Mouse (Mus musculus) heart, embryonic 14.5 days (tissue): ENCODE measurements around the gene Tmbim1. TPM values are rescaled to one million over a fixed set of nuclear protein-coding genes. Genes with fewer than 3 reads are reported as not detected.
"Not testable (repeated sequence)": the region's sequence is repeated elsewhere in the genome, so short reads cannot be mapped to it uniquely, and the experiment has no call there.

Experiments
- ATAC-seq: fragments of 200-750 bp; cut with Nextera tagmentation; 2 replicates; pipeline ENCODE4 v1.8.0; 2017; ENCODE audit warnings: low read depth, moderate TSS enrichment; ENCODE audit not compliant: insufficient number of reproducible peaks, insufficient read depth, low FRiP score
- H3K27ac ChIP-seq, 2 experiments: fragments of 200-500 bp in 1 of 2; fragments of 300-500 bp in 1 of 2; sonication (generic) in 1 of 2; replicated peaks in 1 of 2; 2 replicates each; pipeline ENCODE4 v1.5.1; 2012 to 2014; ENCODE audit warnings: low read depth in 2 of 2, low read length in 2 of 2, control low read depth in 1 of 2, mild to moderate bottlenecking in 1 of 2, mixed read lengths in 1 of 2; ENCODE audit not compliant: control insufficient read depth in 1 of 2, insufficient read depth in 1 of 2
- H3K27me3 ChIP-seq: fragments of 300-500 bp; sonication (generic); 2 replicates; pipeline ENCODE4 v1.6.1; 2014; ENCODE audit warnings: mild to moderate bottlenecking, low read length, control low read depth; ENCODE audit not compliant: control insufficient read depth, insufficient read depth
- H3K36me3 ChIP-seq: fragments of 300-500 bp; sonication (generic); 2 replicates; pipeline ENCODE4 v1.6.1; 2014; ENCODE audit warnings: mild to moderate bottlenecking, control low read depth, low read length, mixed read lengths; ENCODE audit not compliant: control insufficient read depth, insufficient read depth
- H3K4me1 ChIP-seq, 2 experiments: fragments of 200-500 bp in 1 of 2; fragments of 300-500 bp in 1 of 2; sonication (generic) in 1 of 2; 2 replicates each; pipeline ENCODE4 v1.6.1; 2012 to 2014; ENCODE audit warnings: low read length in 2 of 2, control low read depth in 1 of 2, mixed read lengths in 1 of 2; ENCODE audit not compliant: control insufficient read depth in 2 of 2, insufficient read depth in 2 of 2
- H3K4me2 ChIP-seq: fragments of 300-500 bp; sonication (generic); 2 replicates; pipeline ENCODE4 v1.6.1; 2014; ENCODE audit warnings: mild to moderate bottlenecking, low read length
- H3K4me3 ChIP-seq, 2 experiments: fragments of 200-500 bp in 1 of 2; fragments of 300-500 bp in 1 of 2; sonication (generic) in 1 of 2; 2 replicates each; pipeline ENCODE4 v1.5.1; 2012 to 2014; ENCODE audit warnings: low read length in 2 of 2, mild to moderate bottlenecking in 2 of 2, control low read depth in 1 of 2, low read depth in 1 of 2, moderate library complexity in 1 of 2; ENCODE audit not compliant: control insufficient read depth in 1 of 2, insufficient read depth in 1 of 2
- H3K9ac ChIP-seq: fragments of 300-500 bp; sonication (generic); 2 replicates; pipeline ENCODE4 v1.6.1; 2014; ENCODE audit warnings: mild to moderate bottlenecking, low read length
- H3K9me3 ChIP-seq: fragments of 300-500 bp; sonication (generic); 2 replicates; pipeline ENCODE4 v1.6.1; 2016; ENCODE audit warnings: low read length, control low read depth; ENCODE audit not compliant: control insufficient read depth
- WGBS: fragments of 180-500 bp; shearing (Covaris S2); extraction: QIAGEN DNeasy Blood & Tissue Kit; methylation state at CpG from one replicate; pipeline ENCODE4 v1.1.7; 2014; 5-methylcytosine and 5-hydroxymethylcytosine counted together
- polyA plus RNA-seq: library from polyadenylated mRNA; unstranded; fragments of >200 nt; fragmentation: Nextera tagmentation; extraction: Ambion mirVana; gene quantifications from 2 replicates; pipeline ENCODE4 v1.2.1, GENCODE M21; 2014

Gene Tmbim1
- polyA plus RNA-seq, 1 experiment from 2014 or later = 40.5 TPM

DNA sequence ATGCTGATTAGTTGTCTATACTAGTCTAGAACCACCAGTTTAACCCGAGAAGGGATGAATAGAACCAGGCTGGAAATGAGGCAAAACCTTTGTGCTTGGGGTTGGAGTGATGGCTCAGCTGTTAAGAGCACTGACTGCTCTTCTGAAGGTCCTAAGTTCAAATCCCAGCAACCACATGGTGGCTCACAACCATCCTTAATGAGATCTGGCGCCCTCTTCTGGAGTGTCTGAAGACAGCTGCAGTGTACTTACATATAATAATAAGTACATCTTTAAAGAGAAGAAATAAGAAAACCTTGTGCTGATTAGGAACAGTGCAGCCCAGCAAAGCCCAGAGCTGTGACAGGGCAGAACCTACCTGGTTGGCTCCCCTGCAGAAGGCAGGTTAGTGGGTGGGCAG lies 21.5 kb upstream of the Tmbim1 start:
- not testable (repeated sequence) for ATAC-seq, H3K4me2 ChIP-seq, H3K27me3 ChIP-seq, H3K4me3 ChIP-seq, H3K36me3 ChIP-seq, H3K9me3 ChIP-seq, H3K9ac ChIP-seq, H3K27ac ChIP-seq
- peaks cover 16 to 26% of the 10 kb centered on the region in 2 experiments for H3K4me1 ChIP-seq
- WGBS = 79% methylated on average over 2 of the region's 2 CpGs

DNA sequence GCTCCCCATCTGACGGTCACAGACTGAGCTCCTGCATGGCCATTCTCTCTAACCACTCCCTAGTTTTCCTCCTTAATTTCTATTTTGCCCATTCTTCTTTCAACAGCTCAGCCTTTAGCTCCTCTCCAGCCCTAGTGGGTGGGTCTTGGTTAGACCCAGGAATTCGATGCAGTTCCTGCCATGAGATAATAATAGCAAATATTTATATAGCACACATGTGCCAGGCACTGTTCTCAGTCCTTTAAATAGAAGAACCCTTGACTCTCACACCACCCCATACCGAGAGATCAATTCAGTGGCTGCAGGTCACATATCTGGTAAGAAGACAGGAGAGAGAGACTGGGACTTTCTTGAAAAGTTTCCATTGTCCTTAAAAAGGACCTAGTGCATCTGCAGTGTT lies 16.0 kb upstream of the Tmbim1 start:
- ATAC-seq = no peak; the same call in 1 of the 2 replicates
- Histone ChIP-seq H3K9me3 (no peaks in the 10 kb centered on the region), H3K27me3 (no peaks in the 10 kb centered on the region)

DNA sequence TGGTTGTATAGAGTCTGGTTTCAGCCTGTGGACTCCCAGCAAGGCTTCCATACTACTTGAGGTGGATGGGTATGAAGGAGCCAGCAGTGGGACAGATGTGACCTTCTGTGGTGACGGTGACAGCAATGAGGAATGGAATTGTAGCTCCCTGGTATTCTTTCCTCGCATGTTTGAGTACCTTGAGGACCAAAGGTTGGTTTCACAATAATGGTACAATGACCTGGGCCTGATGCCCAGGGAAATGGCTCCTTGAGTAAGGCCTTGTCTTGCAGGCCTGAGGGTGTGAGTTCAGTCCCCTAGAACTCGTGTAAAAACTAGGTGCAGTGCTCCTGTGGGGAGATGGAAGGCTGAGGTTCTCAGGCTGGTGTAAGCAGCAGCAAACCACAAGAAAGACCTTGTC lies 13.3 kb upstream of the Tmbim1 start:
- ATAC-seq = no peak
- H3K27me3 ChIP-seq = no peaks in the 10 kb centered on the region
- H3K36me3 ChIP-seq = no peaks in the 10 kb centered on the region
- peaks cover 8 to 16% of the 10 kb centered on the region in 2 experiments for H3K4me1 ChIP-seq
- H3K9me3 ChIP-seq = no peaks in the 10 kb centered on the region
- H3K4me2 ChIP-seq = no peak overlapping the region
- H3K4me3 ChIP-seq = no peak overlapping the region
- H3K9ac ChIP-seq = no peak overlapping the region
- WGBS = 88% methylated on average over 3 of the region's 3 CpGs
- H3K27ac ChIP-seq = no peak overlapping the region

More for the DNA sequence above, 16.0 kb upstream of the Tmbim1 start:
- Histone ChIP-seq H3K9ac (no peak overlapping the region), H3K4me2 (no peak overlapping the region), H3K27ac (peak overlapping the region; percentile 57 to 65), H3K36me3 (no peaks in the 10 kb centered on the region), H3K4me3 (no peak overlapping the region), H3K4me1 (peaks cover 8 to 16% of the 10 kb centered on the region in 2 experiments)
- 30% methylated on average over 3 of the region's 3 CpGs for WGBS

DNA sequence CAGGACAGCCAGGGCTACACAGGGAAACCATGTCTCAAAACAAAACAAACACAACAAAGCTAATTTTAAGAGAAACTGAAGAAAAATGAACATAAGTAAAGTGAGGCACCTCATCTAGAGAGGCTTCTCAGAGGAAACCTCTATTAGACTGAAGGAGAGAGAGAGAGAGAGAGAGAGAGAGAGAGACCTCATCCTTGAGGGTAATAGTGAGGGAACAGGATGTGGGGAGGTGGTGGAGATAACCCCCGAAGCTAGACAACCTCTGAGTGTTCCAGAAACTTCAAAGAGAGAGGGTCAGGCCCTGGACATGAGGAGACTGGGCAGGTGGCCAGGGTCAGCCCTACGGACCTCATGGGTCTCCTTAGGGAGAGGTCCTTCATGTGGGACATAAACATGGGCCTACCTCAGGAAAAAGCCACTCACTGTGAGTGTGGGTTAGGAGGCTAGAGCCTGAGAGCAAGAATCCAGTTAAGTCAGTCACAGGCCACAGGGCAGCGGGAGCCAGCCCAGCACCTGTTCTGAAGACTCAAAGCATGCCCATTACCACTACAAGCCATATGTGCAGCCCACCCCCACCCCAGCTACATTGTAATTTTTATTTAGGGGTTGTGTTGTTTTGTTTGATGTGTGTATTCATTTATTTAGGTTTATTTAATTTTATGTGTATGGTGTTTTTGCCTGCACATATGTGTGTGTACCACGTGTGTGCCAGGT lies 10.8 kb upstream of the Tmbim1 start:
- Histone ChIP-seq H3K27ac (no peak overlapping the region), H3K36me3 (no peaks in the 10 kb centered on the region), H3K4me3 (no peak overlapping the region), H3K9ac (no peak overlapping the region), H3K4me2 (no peak overlapping the region), H3K27me3 (no peaks in the 10 kb centered on the region), H3K4me1 (peaks cover 11 to 16% of the 10 kb centered on the region in 2 experiments), H3K9me3 (no peaks in the 10 kb centered on the region)
- 69% methylated on average over 4 of the region's 4 CpGs for WGBS
- ATAC-seq = no peak

DNA sequence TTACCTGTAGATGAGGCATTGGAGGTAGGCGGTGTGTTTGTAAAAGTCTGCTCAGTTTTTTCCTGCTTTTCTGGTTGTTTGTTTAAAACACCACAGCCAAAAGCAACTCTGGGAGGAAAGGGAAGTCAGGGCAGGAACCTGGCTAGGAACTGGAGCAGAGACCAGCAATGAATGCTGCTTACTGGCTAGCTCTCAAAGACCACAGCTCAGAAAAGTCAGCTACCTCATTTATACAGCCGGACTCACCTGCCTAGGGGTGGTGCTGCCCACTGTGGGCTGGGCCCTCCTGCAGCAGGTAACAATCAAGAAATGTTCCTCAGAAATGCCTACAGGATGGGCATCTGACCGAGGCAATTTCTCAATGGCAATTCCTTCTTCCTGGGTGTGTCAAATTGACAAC lies 9.4 kb upstream of the Tmbim1 start:
- no peak overlapping the region for H3K27ac ChIP-seq
- no peaks in the 10 kb centered on the region for H3K27me3 ChIP-seq
- no peaks in the 10 kb centered on the region for H3K9me3 ChIP-seq
- no peak for ATAC-seq
- H3K4me2 ChIP-seq = no peak overlapping the region
- no peak overlapping the region for H3K9ac ChIP-seq
- H3K4me3 ChIP-seq = no peak overlapping the region
- H3K4me1 ChIP-seq = peaks cover 12 to 17% of the 10 kb centered on the region in 2 experiments
- 76% methylated on average over 3 of the region's 3 CpGs for WGBS
- H3K36me3 ChIP-seq = no peaks in the 10 kb centered on the region

DNA sequence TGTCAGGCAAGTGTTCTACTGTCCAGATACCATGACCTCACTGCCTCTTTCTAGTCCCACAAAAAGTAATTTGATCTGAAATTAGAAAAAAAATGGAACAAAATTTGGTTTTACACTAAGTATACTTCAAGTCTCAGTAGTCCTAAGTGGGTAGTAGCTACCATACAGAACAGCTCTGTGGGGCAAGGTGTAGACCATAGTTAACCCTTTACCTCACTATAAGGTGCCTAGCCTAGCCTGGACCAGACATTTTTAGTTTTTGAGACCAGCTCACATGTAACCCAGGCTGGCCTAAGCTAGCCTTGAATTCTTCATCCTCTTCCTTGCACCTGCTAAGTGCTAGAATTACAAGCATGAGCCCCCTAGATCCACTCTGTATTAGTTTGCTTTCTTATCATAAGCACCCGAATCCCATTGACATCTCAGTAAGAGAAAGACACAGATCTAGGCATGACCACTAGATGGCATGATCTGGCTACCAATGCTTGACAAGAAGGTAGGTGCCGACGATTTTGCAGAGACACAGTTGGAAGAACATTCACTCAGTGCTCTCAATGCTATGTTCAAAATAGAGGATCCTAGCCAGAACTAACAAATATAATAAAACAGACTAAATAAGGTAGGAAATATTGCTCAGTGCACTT lies 7.7 kb upstream of the Tmbim1 start:
- H3K27ac ChIP-seq = peak overlapping the region; percentile 16 to 41; a peak in 2 of 4 replicates
- no peaks in the 10 kb centered on the region for H3K9me3 ChIP-seq
- 2% methylated on average over 3 of the region's 3 CpGs for WGBS
- no peak overlapping the region for H3K4me3 ChIP-seq
- no peaks in the 10 kb centered on the region for H3K27me3 ChIP-seq
- H3K4me2 ChIP-seq = no peak overlapping the region
- no peak for ATAC-seq
- no peaks in the 10 kb centered on the region for H3K36me3 ChIP-seq
- H3K9ac ChIP-seq = peak overlapping the region; percentile 25; the same call in 1 of the 2 replicates
- H3K4me1 ChIP-seq = peaks cover 13 to 26% of the 10 kb centered on the region in 2 experiments

DNA sequence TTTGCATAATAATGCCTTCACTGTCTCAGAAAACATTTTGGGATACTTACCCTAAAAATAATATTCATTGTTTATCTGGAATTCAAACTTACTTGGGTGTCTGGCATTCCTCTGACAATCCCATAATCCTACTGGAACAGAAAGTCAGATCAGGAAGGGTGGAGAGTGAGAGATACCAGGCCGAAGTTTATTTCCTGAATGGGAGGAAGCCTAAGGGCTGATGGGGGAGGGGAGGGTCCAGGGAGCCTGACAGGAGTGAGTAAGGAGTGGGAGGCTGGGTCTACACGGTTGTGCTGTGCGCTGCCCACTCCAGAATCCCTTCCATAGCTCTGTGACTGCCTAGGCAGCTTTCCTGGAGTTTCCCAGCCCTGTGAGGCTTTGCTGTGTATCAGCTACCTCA lies 4.3 kb upstream of the Tmbim1 start:
- no peaks in the 10 kb centered on the region for H3K27me3 ChIP-seq
- peaks cover 13 to 36% of the 10 kb centered on the region in 2 experiments for H3K4me1 ChIP-seq
- no peaks in the 10 kb centered on the region for H3K9me3 ChIP-seq
- H3K9ac ChIP-seq = peak overlapping the region; percentile 47
- H3K27ac ChIP-seq = peak overlapping the region; percentile 85 to 86
- no peak overlapping the region for H3K4me3 ChIP-seq
- WGBS = 21% methylated on average over 3 of the region's 3 CpGs
- no peak; the same call in 1 of the 2 replicates for ATAC-seq
- no peaks in the 10 kb centered on the region for H3K36me3 ChIP-seq
- no peak overlapping the region for H3K4me2 ChIP-seq
